Mouse (Mus musculus): ENCODE measurements around the gene Phb2.
"Not testable (repeated sequence)": the region's sequence is repeated elsewhere in the genome, so short reads cannot be mapped to it uniquely, and the experiment has no call there.

Gene Phb2

DNA sequence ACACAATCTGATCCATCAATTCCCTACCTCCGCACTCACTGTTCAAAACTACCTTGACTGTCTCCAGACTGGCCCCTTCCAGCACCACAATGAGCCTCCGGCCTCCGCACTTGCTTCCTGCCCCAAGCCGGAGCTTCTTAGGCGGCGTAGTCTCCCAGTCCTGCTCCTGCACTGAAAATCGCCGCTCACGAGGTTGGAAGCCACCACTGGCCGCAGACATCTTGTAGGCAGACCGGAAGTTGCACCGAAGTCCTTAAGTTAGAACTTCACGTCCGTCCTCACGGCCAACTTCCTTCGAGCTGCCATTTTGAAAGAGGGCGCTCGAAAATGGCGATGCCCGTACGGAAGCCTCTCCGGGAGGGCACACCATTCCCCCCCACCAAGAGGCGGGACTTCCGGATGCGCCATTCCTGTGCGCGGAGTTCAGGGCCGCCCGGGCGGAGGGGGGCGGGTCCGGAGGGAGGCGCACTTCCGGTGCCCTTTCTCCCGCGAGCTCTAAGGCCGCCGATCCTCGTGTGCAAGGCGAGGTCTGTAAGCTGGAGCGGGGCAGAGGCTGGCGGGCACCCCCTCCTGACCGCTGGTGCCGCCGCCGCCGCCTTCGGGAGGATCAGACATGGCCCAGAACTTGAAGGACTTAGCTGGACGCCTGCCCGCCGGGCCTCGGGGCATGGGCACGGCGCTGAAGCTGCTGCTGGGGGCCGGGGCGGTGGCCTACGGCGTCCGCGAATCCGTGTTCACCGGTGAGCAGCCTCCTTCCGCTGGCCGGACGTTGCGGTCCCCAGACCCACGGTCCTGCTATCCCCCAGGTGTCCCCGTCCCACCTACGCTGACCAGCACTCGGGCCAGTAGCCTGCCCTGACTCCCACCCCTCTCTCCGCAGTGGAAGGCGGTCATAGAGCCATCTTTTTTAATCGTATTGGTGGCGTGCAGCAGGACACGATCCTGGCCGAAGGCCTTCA is at the start of gene Phb2, which contains the start of gene Emg1:
Phb2 (plus strand) TSS at position 513 of the 959 bp plus-strand sequence.
Emg1 (minus strand) TSS at position 355 of the 959 bp plus-strand sequence.
- peak; percentile 99 for DNase-seq

DNA sequence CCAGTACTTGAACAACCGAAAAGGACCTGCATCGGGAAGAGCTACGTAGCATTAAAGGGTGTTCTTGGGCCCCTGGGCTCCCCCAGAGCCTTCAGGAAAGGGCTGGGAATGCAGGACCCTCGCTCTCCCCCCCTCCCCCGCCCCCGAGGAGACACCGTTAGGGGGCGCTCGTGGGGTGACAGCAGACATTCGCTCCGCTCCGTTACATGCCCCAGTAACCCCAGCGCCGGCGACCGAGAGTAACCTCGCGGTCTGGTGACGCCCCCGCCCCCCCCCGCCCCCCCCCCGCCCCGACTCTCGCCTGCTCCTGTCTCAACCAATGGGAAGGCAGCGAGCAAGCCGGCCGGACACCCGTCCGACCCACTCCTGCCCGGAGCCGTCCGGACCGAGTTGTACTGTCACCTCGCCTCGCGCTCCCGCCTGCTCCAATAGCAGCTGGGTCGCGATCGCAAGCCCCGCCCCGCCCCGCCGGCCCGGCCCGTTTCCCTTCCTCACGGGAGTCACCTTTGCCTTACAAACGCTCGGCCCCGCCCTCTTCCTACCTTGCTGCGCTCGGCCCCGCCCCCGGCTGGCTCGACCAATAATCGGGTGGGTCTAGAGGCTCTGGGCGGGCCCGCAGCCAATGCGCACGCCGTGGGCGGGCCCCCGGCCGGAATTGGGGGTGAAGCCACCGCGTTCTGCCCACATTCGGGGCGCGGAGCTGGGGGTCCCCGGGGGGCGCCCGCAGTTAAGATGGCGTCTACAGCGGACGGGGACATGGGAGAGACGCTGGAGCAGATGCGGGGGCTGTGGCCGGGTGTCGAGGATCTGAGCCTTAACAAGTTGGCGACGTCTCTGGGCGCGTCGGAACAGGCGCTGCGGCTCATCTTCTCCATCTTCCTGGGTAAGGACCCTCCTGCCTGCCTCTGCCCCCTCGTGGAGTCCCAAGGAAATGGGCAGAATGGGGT is 49.4 kb upstream of the Phb2 start, which contains the start of gene Lpcat3:
Lpcat3 (plus strand) TSS at position 551 of the 947 bp plus-strand sequence.
- DNase-seq: peak; percentile 100

DNA sequence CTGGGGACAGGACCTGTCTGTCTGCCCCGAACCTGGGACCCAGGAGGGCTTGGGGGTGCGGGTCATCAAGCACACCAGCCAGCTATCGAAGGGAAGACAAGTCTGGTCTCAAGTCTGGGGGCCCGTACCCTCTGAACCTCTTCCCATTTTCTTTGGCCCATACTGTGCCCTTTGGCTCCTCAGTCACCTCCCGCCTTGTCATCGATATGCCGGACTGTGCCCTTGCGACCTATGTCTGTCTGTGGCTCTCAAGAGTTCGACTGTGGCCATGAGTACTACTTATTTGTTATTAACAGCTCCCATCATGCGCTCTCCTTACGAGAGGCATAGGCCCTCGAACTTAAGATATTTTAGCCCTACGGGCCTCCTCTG is 48.7 kb upstream of the Phb2 start:
- peak; percentile 58 for DNase-seq

DNA sequence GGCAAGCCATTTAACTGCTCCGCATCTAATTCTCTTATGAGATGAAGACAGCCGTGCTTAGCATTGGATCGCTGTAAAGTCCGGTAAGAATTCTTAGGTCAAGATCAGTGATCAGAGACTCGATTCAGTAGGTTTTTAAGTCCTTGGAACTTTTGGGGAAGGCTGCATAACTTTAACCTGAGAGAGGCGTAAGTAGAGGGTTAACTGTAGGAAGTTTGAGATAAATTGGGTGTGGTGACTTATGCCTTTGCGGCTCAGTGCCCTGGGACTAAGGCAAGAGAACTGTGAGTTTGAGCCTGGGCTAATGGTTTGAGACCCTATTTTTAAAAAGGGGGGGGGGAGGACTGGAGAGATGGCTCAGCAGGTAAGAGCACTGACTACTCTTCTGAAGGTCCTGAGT is 47.9 kb upstream of the Phb2 start:
- no peak for DNase-seq

DNA sequence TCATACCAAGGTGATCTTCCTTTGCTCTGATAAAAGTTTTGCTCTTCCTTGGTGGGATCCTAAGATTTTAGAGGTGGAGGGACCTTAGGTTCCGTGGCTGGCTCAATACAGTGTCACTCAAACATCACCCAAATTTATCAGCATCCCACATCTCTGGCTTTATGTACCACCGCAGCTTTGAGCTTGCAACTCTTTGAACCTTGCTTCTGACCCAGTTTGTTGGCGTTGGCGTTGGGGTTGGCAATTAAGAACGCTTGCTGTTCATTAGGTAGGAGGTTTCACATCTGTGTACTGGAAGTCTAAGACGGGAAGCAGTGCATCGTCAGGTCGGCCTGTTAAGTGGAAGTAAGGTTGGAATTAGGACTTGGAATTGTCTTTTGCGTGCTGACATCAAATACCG is 47.1 kb upstream of the Phb2 start:
- DNase-seq: no peak

DNA sequence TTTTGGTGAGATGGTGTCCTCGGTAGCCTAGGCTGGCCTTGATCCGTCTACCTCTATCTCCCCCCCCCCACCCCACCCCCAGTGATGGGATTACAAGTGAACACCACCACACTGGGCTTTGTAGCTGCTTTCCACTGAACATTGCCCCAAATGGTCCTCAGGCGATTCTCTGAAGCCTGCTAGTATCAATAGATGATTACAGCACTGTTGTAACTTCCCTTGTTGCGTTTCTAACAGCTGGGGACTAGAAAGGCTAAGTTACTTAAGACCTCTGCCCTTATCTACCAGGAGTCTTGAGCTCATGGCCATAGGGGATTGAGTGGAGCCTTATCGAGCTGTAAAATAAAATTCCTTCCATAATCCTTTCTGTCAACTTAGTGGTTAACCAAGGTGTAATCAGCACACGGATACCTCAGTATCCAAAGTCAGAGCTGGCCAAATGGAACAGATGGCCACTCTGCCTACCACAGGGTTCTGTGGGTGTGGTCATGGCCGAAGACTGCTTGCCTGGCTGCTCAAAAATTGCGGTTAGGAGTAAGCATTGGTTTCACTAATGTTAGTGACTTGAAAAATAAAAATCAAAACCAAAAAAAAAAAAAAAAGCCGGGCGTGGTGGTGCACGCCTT is 42.8 kb upstream of the Phb2 start:
- no peak for DNase-seq

DNA sequence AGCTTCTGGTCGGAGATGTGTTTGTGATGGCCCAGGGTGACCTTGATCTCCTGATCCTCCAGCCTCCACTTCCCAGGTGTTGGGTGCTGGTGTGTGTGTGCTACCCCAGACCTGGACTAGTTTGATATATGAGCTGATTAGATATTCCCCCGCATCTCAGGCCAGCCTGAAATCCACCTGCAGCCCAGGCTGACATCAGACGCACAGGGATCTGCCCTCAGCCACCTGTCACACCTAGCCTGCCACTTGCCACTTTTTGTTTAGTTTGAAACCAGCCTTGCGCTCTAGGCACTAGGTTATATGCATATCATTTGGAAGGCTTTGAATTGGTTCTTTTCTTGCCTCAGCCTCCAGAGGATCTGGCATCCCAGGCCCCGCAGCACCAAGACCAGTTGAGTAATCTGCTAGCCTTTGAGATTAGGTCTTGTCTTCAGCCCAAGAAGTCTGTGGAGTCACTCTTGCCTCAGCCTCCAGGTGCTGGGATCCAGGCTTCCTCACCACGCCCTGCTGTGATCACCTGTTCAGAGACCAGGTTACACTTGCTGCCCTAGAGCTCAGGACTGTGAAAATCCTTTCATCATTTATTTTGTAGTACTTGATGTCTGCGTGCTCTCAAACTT is 41.7 kb upstream of the Phb2 start:
- DNase-seq: no peak

DNA sequence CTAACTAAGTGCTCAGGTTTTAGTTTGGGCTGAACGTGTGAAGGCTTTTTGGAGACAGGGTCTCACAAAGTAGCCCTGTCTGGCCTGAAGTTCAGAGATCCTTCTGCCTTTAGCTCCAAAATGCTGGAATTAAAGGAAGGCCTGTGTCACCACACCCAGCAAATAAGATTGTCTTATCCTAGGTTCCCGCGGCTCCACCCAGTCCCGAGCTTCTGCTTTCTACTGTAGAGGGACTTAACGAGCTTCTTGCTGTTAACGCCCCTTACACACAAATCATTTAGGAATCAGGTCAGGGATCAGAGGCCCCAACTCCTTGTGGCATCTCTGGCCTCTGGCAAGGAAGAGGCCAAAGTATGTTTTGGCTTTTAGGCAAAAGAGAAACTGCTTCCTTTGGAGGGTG is 40.0 kb upstream of the Phb2 start:
- DNase-seq: no peak

DNA sequence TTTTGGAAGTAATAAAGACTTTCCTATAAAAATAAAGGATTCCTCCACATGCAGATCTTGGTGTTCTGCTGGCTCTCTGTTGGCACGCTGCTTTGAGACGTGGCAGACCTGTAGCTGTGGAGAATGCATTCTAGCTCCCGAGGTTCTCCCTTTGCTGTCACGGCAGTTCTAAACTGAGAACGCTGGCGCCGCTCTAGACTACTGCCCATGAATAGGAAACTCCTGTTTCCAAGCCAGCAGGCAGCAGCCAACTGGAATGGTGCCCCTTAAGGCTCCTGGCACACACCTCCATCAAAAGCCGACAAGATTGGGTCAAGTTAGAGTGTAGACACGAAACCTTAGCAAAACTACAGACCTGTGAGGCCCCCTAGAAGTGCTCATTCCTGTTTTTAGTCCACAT is 38.5 kb upstream of the Phb2 start:
- DNase-seq: peak; percentile 76

DNA sequence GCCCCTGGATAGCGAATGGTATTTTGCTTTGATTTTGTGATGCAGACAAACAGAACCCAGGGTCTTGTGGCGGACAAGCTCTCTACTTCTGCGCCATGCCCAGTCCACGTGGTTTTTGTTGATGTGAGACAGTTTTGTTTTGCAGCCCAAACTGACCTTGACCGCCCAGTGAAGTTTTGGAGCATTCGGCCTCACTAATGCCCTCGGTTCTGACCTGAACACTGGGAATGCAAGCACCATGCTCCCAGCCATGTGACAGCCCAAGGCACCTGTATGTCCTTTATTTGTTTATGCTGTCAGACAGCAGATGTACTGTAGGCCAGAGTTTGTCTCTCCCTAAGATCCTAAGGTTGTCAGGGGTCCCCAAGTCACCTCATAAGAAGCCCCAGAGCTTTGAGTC is 37.5 kb upstream of the Phb2 start:
- DNase-seq: peak; percentile 62

DNA sequence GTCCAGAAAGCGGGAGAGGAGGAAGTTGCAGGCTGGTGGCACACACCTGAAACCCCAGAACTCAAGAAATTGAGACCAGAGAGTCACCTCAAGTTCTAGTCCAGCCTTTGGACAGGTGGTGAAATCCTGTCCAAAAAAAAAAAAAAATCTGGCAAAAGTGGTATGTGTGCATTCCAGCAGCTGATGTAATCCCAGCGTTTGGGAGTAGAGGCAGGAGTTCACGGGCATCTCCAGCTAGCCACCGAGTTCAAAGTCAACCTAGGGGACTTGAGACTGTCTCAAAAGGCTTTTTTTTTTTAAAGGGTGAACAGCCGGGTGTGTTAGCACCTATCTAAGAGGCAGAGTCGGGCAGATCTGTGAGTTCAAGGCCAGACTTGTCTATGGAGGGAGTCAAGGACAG is 36.0 kb upstream of the Phb2 start:
- peak; percentile 56 for DNase-seq

DNA sequence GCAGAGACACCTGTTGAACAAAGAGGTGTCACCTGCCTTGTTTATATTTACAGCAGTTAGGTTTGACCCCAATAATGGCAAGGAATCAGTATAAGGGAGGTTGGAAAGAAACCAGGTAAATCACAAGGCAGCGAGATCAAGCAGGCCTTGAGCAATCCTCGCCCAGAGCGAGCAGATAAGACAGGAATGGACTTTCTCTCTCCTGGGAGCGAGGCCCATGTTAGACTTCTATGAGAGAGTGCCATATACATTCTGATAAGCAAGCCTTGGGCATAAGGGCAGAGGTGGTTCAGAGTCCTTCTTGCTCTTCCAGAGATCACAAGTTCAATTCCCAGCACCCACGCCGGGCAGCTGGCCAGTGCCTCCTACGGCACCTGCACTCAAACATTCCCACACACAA is 33.4 kb upstream of the Phb2 start:
- DNase-seq: no peak

DNA sequence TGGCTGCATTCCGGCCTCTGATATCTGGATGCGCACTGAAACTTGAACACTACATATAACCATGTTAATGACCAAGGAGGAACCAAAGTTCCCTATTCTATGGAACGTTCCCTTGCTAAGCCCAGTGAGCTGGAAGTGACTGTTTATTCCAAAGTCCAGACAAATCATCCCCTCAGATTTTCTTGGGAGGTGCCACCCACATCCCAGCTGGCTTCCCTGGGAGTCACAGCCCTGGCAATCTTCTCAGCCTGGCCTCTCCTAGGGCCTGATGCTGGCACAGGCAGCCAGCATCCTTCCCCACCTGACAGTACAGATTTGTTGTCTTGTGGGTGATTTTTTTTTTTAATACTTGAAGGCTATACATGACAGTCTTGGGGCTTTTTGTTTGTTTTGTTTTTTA is 32.6 kb upstream of the Phb2 start:
- no peak for DNase-seq

DNA sequence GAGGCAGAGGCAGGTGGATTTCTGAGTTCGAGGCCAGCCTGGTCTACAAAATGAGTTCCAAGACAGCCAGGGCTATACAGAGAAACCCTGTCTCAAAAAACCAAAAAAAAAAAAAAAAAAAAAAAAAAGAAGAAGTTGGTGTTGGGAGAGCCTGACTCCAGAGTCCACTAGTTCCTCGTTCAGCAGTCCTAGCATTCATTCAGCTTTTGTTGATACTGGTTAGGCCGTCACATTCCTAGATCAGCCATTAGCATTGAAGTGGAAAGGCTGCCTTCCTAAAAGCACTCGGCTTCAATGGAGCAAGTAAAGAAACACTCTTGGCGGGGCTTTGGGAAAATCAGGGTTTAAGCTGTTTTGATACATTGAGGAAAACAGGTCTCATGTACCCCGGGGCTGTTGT is 29.8 kb upstream of the Phb2 start:
- DNase-seq: peak; percentile 49

DNA sequence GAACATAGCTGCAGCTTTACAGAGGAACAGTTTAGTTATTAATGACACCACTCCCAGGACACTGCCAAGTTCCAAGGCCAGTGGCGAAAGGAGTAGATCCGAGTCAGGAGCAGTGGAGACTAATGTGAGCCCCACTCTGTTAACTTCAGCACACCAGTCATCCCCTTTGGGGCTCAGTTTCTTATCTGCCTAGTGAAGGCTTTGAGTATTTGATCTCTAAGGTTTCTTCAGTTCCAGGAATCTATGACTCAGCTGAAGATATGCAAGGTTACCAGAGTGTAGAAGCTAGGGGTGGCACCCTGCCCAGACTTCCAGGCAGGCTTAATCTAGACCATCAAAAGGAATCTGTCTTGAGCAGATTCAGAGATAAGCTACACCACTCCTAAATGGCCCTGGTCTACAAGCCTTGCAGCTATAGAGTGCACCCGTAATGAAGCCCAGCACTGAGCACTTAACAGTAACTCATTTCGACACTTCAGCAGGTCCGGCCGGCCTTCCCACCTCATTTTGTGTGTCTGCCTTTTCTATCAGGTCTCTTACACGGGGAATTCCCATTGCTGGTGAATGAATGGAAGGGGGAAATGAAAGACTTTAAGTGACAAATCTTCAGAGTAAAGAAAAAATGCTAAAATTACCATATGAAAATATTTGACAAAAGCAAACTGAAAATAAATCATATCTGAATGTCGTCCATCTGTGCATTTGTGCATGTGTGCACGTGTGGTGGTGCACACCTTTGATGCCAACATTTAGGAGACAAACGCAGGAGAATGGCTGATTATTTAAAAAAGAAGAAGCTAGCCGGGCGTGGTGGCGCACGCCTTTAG is 28.3 kb upstream of the Phb2 start:
- peak; percentile 81 for DNase-seq

DNA sequence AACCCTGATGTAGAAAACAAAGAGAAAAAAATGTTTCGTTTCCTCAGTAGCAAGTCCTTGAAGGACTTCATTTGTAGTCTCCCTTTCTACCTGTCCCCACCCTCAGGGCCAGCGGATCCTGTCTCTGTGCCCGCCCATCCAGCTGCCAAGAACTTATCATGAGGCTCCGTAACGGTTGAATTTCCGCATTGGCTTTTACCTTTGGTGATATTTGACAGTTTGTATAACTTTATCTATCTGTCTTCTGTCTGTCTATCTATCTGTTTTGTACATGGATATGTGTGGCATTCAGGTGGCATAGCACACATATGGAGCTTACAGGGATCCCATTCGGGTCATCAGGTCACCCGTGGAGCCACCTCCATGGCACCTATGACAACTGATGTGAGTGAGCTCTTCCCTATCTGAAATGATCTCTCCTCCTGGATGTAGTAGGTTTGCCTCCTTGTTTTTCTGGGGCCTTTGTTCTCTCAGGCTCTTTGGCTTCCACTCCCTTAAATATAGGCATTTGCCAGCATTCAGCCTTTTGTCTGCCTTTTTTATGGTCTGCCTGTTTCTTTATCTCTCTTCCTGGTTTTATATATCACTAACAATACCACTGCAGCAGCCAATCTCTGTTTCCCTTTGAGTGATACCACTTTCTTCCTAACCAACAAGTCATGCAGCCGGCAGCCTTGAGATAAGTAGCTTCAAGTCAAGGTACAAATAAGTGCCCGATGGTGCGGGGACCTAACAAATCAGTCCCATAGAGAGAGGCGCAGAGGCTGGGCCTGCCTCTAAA is 26.3 kb upstream of the Phb2 start:
- no peak for DNase-seq

DNA sequence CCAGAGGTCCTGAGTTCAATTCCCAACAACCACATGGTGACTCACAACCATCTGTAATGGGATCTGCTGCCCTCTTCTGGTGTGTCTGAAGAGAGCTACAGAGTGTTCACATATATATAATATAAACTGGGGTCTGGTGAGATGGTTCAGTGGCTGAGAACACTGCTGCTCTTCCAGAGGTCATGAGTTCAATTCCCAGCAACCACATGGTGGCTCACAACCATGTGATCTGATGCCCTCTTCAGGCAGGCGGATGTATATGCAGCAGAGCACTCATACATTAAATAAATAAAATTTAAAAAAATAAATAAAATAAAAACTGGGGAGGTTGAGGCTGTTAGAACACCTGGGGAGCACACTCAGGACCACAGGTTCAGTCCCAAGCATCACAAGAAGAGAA is 25.5 kb upstream of the Phb2 start:
- DNase-seq: not testable (repeated sequence)

DNA sequence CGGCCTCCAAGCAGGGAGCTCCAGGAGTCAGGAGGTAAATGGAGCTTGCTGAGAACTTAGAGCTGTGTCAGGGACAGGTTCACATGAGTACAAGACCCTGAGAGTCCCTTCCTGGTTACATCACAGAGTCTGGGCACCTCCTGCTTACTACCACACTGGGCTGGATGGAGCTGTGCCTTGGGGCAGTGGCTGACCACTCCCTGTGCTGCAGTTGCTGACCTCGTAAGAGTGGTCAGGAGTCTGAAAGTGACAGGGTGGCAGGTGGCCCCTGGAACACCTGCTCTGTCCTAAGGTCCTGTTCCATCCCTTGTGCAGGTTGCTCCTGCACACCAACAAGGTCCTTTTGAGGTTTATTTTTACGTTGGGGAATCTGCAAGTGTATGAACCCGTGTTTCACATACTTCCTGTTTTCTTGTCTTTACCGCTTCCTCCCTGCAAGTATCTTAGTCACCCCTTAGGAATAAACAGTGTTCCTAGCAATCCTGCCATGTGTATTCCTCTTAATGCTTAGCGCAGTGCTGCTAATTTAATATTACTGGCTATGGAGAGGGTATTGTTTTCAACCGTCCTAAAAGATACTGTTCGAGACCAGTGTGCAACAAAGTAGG is 23.9 kb upstream of the Phb2 start:
- no peak for DNase-seq

DNA sequence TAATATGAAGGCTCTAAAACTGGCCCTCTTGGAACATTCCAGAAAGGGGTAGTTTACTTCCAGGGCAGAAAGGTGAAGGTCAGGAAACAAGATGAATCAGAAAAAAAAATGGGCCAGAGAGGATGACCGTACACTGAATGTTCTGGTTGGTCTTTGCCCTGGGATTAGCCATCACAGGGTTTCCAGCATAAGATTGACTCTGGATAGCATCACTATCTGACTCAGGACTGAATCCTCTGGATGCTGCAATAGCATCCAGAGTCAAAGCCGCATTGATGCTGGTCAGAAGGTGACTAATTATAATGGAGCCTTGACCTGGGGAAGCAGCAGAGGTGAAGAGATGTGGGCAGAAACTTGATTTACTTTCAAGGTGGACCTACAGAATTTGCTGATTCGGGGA is 23.1 kb upstream of the Phb2 start:
- DNase-seq: no peak

DNA sequence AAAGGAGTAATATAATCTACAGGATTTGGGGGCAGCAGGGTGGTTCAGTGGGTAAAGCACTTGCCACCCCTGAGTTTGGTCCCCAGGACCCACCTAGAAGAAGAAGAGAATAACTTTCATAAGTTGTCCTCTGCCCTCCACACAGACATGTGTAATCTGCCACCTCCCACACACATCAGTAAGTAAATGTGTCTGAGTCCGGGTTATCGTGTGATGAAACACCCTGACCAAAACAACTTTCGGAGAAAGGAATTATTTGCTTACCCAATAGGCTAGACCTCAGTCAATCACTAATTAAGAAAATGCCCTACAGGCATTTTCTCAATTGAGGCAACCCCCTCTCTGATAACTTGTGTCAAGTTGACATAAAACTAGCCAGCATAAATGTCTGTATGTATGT is 21.6 kb upstream of the Phb2 start:
- no peak for DNase-seq

Measured in kidney, adult 9 months (tissue).